Mouse (Mus musculus) WW6 (cell line): ENCODE measurements around the gene Brd3.

ENCODE experiments used
- DNase-seq: peaks from one replicate; pipeline ENCODE4 v3.0.0-alpha.2; 2013; ENCODE audit warnings: low read depth, low spot score

The Brd3 gene

DNA sequence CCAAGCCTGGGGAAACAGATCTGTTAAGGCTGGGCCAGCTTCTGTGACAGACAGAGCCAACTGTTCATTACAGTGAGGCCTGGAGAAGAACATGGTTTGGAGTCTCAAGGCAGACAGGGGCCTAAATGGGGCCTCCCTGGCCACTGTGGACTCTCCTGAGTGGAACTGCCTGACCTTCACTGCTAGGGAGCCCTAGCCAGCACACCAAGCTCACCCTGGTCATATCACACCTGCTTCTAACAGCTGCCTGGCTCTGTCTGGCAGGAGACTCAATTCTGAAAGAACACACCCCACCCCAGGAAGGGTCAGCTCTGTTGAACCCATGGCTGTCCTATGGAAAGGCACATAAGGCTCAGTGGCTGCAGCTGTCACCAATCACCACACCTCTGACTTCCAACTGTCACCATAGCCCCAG is 36.3 kb downstream of the Brd3 start:
- no peak for DNase-seq

DNA sequence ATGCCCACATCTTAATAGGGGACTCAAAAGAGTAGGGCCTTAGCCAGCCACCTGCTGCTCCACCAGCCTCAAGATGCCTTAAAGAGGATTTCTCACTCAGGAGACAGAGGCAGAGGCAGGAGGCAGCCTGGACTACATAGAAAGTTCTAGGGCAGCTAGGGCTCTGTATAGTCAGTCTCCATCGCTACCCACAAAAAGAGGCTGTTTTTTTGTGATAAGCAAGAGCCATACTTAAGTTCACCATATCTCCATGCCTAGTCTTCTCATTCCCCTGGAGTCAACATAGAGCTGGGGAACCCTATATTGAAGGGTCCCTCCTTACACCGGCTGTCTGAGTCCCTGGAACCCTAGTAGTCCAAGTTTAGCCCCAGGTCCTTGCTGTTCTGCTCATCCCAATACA is 36.9 kb downstream of the Brd3 start:
- no peak for DNase-seq

- no peak for DNase-seq
Observed at GRCm38 (mm10) chr2:27469991-27470355, 37.5 kb downstream of the Brd3 start.

DNA sequence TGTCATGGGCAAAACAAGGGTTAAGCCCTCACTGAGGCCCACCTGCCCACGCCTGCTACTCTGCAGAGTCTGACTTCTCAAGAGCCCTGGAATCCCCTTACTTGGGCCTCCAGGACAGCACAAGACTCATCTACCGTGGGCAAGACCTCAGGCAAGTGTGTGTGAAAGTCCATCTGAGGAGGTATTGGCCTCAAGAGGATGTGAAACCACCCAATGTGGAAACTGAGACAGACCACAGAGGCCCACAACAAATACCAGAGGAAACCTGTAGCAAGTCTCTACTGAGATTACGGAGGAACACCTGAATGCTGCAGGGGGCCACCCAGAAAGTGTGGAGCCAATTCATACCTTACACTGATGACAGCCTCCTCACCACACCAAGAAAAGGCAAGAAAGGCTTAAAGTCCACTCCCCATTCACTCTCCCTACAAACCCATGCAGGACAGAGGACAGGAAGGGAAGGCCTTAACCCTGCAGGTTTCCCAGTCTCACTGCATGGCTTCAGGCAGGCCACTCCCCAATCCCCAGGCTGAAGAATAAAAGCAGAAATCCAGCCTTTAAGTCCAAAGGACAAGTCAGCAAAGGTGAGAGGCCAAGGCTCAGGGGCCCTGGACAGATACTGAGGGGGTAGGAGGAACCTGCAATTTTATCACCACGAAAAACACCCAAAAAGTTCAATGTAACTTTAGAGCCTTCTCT is 38.0 kb downstream of the Brd3 start:
- no peak for DNase-seq

DNA sequence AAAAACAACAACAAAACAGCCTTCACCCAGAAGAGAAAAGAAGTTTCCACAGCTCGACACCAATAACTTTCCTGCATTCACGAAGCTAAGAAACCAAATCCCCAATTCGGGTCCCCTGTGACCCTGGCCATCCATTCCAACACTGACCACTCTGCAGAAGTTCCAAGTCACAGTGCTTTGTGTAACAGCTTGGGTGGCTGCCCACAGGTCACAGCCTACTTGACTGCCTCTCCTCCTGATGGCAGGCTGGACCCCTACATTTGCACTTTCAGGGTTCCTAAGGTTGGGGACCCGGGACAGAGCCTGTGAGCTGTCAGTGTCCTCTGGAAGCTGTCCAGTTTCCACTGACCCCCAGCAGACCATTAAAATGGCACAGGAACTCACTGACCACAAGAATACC is 44.6 kb downstream of the Brd3 start:
- DNase-seq, result no peak

DNA sequence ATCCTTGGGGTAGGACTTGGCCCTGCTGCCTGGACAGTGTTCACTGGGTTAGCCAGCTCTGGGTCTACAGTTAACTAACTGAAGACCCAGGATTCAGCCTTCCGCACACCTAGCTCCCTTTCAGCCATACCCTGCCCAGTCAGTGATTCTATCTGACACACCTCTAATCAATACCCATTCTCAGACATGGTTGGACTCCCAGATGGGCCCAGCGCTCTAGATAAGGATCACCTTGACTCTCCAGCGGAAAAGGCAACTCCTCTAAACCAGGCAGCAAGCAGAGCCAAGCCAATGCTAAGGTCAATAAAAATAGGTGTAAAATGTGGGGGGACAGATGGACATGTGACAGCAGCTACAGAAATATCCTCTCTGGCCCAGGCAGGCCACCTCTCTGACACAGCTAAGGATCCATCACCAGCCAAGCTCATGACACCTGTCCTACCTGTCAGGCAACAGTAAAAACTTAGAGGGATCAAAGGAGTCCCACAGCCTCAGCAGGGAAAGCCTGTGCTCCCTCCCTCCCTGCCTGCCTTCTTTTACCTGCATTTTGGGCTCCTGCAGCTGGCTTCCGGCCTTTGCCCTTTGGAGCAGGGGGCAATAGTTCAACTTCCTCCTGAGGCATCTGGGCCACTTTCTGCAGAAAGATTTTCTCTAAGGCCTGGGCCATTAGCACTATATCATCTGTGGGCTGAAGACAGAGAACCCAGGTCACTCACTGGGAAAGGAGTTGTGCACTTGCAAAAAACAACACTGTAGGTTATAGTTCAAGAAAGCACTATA is 45.4 kb downstream of the Brd3 start:
- DNase-seq, result no peak

GRCm38 (mm10) chr2:27460651-27461050 is 46.8 kb downstream of the Brd3 start:
- DNase-seq, result no peak

DNA sequence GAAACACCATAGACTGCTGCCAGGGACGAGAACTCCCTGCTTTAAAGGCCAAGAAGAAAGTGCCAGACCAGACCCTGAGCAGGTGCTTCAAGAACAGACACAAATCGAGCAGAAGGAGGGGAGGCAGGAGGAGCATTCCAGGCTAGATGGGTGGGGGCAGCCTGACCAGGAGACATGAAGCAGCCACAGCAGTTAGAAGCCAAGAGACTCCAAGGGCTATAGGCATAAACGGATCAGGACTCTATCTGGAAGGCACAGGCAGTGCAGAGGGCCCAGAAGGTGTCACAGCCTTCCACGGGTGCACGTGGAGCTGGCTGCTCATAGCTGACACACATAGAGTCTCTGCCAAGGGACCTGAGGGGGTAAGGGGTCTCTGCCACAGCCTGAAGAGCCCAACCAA is 47.3 kb downstream of the Brd3 start:
- no peak for DNase-seq

DNA sequence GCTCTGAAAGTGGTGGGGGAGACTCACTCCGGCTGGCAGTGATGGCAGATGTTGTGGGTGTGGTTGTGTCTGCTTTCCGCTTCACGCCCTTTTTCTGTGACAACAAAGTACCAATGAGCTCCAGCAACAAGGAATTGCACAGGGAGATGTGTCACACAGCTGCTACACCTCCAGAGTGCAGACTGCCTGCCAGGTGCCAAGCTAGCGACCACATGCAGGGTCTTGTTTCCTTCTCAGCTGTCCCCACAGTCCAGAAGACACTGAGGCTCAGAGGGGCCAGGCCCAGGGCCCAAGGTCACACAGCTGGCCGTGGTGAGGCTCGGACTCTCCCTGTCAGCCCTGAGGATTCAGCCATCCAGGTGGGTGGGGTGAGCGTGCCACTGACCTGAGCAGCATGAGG is 47.7 kb downstream of the Brd3 start:
- DNase-seq, result no peak

DNA sequence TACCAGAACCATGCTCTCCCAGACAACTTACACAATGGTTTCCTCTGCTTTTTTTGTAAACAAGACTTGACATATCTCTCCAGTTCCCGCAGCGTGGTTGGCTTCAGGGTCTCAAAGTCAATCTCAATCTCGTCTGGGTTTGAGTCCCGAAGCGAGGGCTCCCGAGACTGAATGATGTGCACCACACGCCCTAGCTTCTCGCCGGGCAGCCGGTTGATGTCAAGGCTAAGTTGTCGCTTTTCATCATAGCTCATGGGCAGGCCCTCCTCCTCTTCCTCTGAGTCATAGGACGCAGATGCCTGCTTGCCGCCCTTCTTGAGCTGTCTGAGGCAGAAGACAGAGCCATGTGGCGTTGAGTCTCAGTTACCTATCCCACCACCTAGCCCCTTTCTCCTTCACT is 57.2 kb downstream of the Brd3 start:
- no peak for DNase-seq

DNA sequence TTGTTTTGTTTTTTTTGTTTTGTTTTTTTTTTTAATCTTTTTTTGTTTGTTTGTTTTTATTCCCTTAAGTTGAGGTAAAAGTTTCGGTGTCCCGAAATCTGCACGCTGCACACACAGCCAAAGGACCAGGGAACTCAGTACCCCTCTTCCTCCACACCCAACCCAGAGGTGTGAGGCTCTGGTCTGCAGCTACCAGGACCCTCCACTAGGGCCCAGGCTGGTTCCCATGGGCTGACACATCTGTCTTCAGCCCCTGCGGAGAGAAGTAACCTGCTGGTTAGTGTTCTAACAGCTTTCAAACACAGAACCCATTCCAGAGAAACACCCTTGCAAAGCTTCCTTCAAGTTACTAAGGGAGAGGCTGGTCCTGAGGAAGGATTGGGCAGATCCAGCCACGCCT is 59.7 kb downstream of the Brd3 start:
- DNase-seq, result no peak

DNA sequence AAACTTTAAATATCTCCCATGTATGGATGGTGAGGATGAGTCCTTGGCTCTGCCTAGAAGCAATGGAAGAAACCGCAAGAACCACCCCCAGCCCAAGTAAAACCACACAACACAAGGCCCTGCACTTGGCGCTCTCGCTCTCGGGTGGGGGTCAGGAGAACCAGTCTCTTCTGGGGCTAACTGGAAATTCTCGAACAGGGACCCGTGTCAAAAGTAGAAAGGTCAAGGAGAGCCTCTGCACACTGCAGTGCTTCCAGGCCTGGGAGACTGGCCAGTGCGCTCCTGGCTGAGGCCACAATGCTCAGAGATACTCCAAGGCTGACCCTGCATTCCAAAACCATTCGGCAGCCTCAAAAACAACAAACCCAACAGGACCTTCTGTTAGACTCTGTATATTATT is 60.6 kb downstream of the Brd3 start:
- DNase-seq, result no peak

DNA sequence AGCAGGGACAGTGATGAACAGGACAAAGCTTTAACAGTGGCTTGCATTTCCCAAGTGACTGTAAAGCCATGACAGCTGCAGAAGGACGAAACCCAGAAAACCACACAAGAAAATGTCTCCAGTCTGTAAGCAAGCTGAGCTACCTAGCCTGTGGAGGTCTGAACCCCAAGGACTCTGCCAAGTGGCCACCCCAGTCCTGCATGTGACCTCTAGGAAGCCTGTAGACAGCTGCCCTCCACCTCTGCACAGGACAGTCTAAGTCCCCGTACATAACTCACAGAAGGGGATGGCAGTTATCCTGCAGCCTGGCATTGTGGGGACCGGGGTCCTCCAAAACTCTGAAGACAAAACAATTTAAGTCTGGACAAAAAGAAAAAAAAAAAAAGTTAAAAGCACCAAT is 61.6 kb downstream of the Brd3 start:
- no peak for DNase-seq

DNA sequence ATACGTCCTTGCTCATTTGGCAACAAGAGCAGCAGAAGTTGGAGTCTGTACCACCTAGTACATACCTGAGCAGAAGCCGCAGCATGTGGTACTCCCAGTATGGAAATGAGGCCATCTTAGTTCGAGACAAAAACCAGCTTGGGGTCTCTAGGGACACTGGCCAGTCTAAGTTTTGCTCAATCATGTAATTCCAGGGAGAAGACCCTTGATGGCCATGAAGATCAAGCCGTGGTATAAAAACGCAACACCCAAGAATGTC is 64.1 kb downstream of the Brd3 start:
- DNase-seq, result no peak

GRCm38 (mm10) chr2:27442708-27443449 is 64.6 kb downstream of the Brd3 start:
- DNase-seq, result no peak

DNA sequence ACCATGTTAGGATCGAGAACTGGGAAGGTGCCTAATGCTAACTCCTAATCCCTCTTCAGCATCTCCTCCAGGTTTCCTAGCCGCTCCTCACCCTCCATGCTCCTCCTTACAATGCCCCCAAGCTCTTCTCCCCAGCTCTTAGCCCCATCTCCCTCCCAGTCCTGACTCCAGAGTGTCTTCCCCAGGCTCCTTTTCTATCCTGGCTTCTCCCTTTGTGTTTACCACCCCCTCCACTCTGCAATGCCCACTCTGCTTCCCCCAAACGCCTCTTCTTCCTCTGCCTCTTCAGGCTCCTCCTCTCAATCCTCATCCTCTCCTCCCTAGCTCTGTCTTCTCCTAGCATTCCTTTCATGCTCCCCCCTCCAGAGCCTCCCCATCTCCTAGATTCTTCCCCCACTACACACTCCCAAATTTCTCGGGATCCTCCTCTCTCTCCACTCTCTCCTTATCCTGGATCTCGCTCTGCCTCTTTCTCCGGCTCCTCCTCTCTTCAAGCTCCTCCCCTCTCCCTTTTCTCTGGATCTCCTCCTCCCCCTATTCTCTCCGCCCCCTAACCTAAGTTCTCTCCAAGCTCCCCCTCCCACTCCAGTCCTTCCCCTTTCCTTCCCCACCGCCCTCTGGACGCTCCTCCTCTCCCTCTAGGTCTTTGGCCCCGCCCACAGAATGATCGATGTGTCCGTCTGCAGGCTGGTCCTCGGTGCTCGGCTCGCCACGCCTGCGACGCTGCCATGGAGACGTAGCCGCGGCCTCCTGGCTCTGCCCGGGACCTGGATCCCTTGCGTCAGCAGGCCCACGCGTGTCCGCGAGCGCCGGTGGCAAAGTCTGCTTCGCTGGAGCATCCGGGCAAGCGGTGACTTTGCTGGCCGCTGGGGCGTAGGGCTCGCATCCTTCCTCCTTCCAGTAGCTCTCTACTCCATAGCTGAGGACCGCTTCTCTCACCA is 65.4 kb downstream of the Brd3 start, which contains the start of gene Brd3os:
Gene Brd3os (plus strand): TSS at position 558 of the 941 bp plus-strand sequence.
- peak; percentile 96 for DNase-seq

DNA sequence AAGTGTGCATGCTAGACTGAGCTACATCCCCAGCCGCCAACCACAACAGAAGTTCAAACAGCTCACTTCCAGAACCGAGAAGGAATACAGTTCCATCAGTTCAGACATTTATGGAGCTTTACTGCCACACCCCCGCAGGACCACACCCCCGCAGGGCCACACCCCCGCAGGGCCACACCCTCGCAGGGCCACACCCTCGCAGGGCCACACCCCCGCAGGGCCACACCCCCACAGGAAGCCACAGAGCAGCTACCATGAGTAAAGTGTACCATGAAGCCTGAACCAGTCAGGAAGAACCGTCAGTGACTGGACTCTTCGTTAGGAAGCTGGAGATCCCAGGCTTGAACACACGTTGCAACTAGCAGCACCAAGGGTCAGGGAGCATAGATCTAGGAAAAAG is 69.2 kb downstream of the Brd3 start:
- DNase-seq, result no peak

DNA sequence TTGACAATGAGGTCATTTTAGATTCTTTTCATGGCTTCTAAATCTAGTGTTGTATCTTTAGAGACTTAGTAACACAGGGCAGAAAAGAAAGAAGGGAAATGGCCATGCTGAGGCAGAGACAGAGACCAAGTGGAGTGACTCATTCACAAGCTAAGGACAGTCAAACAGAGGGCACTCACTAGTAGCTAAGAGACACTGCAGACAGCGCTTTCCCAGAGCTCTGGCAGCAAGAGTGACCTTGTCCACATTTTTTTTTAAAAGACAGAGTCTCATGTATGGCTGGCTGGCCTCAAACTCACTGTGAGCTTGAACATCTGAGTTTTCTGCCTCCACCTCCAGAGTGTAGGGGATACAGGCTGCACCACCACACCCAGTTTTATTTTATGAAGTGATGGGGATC is 69.6 kb downstream of the Brd3 start:
- DNase-seq, result no peak

GRCm38 (mm10) chr2:27432599-27432998 is 74.9 kb downstream of the Brd3 start:
- DNase-seq, result no peak

DNA sequence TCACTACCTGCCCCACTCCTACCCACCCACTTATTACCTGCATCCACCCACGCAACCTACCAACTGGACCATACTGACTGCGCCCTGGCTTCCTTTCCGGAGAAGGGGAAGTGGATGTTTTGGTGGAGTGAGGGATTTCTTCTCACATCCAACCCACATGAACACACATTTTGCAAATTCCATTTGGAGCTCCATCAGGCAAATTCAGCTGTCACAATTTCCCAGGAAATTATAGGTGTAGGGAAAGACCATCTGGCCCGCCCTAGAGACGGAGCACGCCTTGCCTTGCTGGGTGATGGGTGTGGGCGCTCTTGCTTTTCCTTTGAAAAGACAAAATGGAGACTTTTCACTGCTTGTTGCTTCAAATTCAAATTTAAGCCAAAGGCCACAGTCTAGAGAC is 76.8 kb downstream of the Brd3 start:
- DNase-seq, result no peak

DNA sequence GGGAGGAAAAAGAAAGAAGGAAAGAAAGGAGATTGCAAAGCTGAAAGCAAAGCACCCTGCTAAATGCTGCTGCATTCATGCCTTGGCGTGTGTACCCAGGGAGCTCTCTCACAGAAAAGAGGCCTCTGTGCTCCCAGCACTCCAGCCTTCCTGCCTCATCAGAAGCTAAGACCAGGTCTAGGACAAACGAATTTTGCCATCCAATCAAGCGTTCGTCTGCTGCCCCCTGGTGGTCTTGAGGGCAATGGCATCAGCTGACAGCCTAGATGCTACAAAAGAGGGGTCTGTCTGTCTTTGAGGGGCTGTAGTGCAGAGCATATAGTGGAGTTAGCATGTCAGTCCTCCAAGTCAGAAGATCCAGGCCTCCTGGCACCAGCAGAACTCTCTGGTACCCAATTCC is 79.4 kb downstream of the Brd3 start:
- no peak for DNase-seq
